Mouse (Mus musculus): ENCODE results near the gene Gm44973. TPM values are rescaled to one million over a fixed set of nuclear protein-coding genes. Genes with fewer than 3 reads are reported as not detected.
A peak's percentile ranks its signal among the peaks of the same experiment; 100 is the strongest.

Gene Gm44973
- polyA plus RNA-seq, 1 experiment = not detected

DNA sequence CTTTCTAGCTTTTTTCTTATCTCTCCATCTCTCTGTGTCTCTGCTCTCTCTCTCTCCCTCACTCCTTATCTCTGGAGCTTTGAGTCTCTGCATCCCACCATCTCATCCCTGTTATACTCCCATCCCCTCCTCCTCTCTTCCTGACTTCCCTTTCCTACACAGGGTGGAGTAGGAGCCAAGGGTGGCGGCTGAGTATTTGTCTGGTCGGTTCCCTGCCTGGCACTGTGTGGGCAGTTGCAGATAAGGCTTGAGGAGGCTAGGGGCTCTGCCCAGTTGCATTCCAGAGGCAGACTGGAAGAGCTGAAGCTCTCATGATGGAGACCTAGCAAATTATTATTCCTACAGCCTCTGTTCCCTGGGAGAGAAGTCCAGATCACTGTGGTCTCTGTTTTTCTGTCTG is 27.0 kb upstream of the Gm44973 start:
- Histone ChIP-seq H3K36me3 (ENCODE audit: control insufficient read depth, insufficient read depth, low read length) (no peaks in the 10 kb centered on the region; the same call in 1 of the 2 replicates), H3K4me1 (ENCODE audit: control insufficient read depth, insufficient read depth, insufficient read length) (no peaks in the 10 kb centered on the region), H3K27me3 (ENCODE audit: control insufficient read depth, insufficient read depth, low read length) (no peaks in the 10 kb centered on the region), H3K4me3 (ENCODE audit: extremely low read depth, insufficient read depth, insufficient read length) (no peak overlapping the region), H3K27ac (ENCODE audit: insufficient read depth, low read length) (no peak overlapping the region)
- WGBS = 47% methylated on average over 2 of the region's 2 CpGs
- DNase-seq (ENCODE audit: low read depth in 1 of 2, low spot score in 2 of 2) = no peak
- TF ChIP-seq POLR2A (IDR thresholded peaks at IDR 0.05; ENCODE audit: low read depth, low read length) (no peak), CTCF (IDR thresholded peaks at IDR 0.05; ENCODE audit: extremely low read depth, insufficient read depth, insufficient read length, insufficient replicate concordance) (no peak)

DNA sequence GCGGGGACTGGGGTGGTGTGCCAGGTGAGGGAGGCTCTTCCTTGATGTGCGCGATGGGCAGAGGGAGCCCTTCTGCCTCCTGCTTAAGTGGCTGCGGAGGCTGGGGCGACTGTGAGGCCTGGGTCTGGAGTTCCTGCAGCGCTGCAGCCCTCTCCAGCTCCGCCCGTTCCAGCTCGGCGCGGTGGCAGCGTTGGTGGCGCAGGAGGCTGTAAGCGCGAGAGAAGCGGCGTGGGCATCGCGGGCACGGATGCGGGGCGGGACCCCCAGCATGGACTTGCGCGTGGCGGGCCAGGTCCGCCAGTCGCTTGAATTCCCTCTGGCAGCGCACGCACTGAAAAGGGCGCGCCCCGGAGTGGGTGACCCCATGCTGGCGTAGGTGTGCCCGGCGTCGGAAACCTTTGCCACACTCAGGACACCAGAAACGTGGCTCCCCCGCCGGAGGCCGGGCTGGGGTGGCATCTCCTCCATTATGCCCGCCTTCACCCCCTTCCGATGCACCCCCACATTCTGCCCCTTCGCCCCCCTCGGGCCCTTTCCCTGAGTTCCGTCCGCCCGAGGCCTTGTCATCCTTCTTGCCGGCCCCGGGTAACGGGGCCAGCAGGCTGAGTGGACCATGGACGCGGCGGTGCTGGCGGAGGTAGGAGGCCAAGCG is 21.8 kb upstream of the Gm44973 start:
- H3K27ac ChIP-seq (ENCODE audit: insufficient read depth, low read length) = no peak overlapping the region
- DNase-seq (ENCODE audit: low read depth in 1 of 2, low spot score in 2 of 2) = no peak
- no peak for TF ChIP-seq CTCF (IDR thresholded peaks at IDR 0.05; ENCODE audit: extremely low read depth, insufficient read depth, insufficient read length, insufficient replicate concordance)
- no peak for TF ChIP-seq POLR2A (IDR thresholded peaks at IDR 0.05; ENCODE audit: low read depth, low read length)
- peaks cover 9% of the 10 kb centered on the region; the same call in 1 of the 2 replicates for H3K4me1 ChIP-seq (ENCODE audit: control insufficient read depth, insufficient read depth, insufficient read length)
- no peaks in the 10 kb centered on the region for H3K27me3 ChIP-seq (ENCODE audit: control insufficient read depth, insufficient read depth, low read length)
- peaks cover 7% of the 10 kb centered on the region for H3K36me3 ChIP-seq (ENCODE audit: control insufficient read depth, insufficient read depth, low read length)
- no peak overlapping the region for H3K4me3 ChIP-seq (ENCODE audit: extremely low read depth, insufficient read depth, insufficient read length)
- 93% methylated on average over 55 of the region's 55 CpGs for WGBS

DNA sequence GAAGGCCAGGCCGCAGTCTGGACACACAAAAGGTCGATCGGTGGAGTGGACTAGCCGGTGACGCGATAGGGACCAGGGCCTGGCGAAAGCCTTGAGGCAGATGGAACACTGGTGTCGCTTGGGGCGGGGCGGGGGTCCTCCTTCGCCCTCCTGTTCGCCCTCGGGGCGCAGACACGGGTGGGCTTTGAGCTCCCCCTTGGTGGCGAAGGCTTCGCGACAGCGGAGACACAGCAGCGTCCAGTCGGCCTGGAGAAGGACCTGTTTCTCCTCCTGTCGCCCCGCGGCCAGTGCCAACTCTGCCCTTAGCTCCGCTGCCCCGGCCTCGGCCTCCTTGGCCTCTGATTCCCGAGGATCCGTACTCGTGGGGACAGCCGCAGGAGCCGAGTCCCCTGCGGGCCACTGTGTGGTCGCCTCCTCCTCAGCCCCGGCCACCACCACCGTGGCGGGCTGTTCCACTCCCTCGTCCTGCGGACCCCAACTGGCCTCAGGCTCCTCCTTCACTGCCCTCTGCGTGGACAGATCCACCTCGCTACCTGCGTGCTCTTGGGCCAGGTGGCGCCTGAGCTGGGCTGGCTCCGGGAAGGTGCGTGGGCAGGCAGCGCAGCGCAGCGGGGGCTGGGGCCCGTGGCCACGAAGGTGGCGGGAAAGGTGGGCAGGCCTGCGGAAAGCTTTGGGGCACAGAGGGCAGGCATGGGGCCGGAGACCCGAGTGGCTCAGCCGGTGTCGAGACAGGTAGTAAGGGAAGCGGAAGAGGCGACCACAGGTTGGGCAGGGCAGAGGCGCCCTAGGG is 21.1 kb upstream of the Gm44973 start:
- TF ChIP-seq CTCF (IDR thresholded peaks at IDR 0.05; ENCODE audit: extremely low read depth, insufficient read depth, insufficient read length, insufficient replicate concordance) = no peak
- TF ChIP-seq POLR2A (IDR thresholded peaks at IDR 0.05; ENCODE audit: low read depth, low read length) = no peak
- Histone ChIP-seq H3K27ac (ENCODE audit: insufficient read depth, low read length) (no peak overlapping the region), H3K4me3 (ENCODE audit: extremely low read depth, insufficient read depth, insufficient read length) (no peak overlapping the region), H3K36me3 (ENCODE audit: control insufficient read depth, insufficient read depth, low read length) (peaks cover 7% of the 10 kb centered on the region), H3K4me1 (ENCODE audit: control insufficient read depth, insufficient read depth, insufficient read length) (peaks cover 9% of the 10 kb centered on the region; the same call in 1 of the 2 replicates), H3K27me3 (ENCODE audit: control insufficient read depth, insufficient read depth, low read length) (no peaks in the 10 kb centered on the region)
- 92% methylated on average over 59 of the region's 59 CpGs for whole genome bisulfite sequencing
- no peak for DNase-seq (ENCODE audit: low read depth in 1 of 2, low spot score in 2 of 2)

DNA sequence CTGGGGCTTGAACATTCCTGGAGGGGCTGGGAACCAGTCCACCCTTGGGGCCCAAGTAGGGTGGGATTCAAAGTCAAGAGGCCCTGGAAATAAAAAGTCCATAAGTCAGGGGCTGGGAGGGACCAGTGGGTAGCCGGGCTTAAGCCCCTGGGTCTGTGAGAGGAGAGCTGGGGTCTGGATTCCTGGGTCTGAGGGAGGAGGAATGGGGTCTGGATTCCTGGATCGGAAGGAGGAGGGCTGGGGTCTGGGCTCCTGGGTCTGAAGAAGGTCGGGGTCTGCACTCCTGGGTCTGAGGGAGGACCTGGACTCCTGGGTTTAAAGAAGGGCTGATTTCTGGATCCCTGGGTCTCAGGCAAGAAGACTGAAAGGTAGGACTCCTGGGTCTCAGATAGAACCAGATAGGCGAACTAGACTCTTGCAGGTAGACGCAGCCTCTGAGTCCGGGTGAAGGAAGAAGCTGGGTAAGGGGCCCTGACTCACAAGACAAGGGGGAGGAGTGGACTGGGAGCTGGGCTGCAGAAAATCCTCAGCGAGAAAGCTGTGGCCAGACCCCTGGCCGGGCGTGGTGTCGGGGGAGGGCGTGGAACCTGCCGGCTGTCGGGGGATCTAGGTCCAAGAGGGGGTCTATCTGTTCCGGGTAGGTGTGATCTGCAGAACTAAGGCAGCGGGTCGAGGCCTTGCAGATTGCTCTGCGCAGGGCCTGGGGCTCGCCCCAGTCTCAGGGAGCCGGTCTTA is 19.9 kb upstream of the Gm44973 start:
- H3K4me1 ChIP-seq (ENCODE audit: control insufficient read depth, insufficient read depth, insufficient read length) = peaks cover 9% of the 10 kb centered on the region; the same call in 1 of the 2 replicates
- no peak overlapping the region for H3K27ac ChIP-seq (ENCODE audit: insufficient read depth, low read length)
- no peak for TF ChIP-seq POLR2A (IDR thresholded peaks at IDR 0.05; ENCODE audit: low read depth, low read length)
- TF ChIP-seq CTCF (IDR thresholded peaks at IDR 0.05; ENCODE audit: extremely low read depth, insufficient read depth, insufficient read length, insufficient replicate concordance) = no peak
- peak overlapping the region; percentile 78 for H3K4me3 ChIP-seq (ENCODE audit: extremely low read depth, insufficient read depth, insufficient read length)
- H3K36me3 ChIP-seq (ENCODE audit: control insufficient read depth, insufficient read depth, low read length) = peaks cover 7% of the 10 kb centered on the region
- 13% methylated on average over 19 of the region's 19 CpGs for WGBS
- no peak for DNase-seq (ENCODE audit: low read depth in 1 of 2, low spot score in 2 of 2)
- no peaks in the 10 kb centered on the region for H3K27me3 ChIP-seq (ENCODE audit: control insufficient read depth, insufficient read depth, low read length)

GRCm38 (mm10) chr7:4996003-4996895 is 19.0 kb upstream of the Gm44973 start, which contains the start of gene Zfp579:
Zfp579 (minus strand) TSS chr7:4996158.
- peak; percentile 58 to 70 for DNase-seq (ENCODE audit: low read depth in 1 of 2, low spot score in 2 of 2)
- TF ChIP-seq POLR2A (IDR thresholded peaks at IDR 0.05; ENCODE audit: low read depth, low read length) (no peak), CTCF (IDR thresholded peaks at IDR 0.05; ENCODE audit: extremely low read depth, insufficient read depth, insufficient read length, insufficient replicate concordance) (no peak)
- Histone ChIP-seq H3K27me3 (ENCODE audit: control insufficient read depth, insufficient read depth, low read length) (no peaks in the 10 kb centered on the region), H3K27ac (ENCODE audit: insufficient read depth, low read length) (no peak within 1 kb of the TSS), H3K36me3 (ENCODE audit: control insufficient read depth, insufficient read depth, low read length) (peaks cover 7% of the 10 kb centered on the region), H3K4me1 (ENCODE audit: control insufficient read depth, insufficient read depth, insufficient read length) (peaks cover 9% of the 10 kb centered on the region; the same call in 1 of the 2 replicates), H3K4me3 (ENCODE audit: extremely low read depth, insufficient read depth, insufficient read length) (peak within 1 kb of the TSS; percentile 78)
- WGBS = 11% methylated on average over 19 of the region's 26 CpGs

DNA sequence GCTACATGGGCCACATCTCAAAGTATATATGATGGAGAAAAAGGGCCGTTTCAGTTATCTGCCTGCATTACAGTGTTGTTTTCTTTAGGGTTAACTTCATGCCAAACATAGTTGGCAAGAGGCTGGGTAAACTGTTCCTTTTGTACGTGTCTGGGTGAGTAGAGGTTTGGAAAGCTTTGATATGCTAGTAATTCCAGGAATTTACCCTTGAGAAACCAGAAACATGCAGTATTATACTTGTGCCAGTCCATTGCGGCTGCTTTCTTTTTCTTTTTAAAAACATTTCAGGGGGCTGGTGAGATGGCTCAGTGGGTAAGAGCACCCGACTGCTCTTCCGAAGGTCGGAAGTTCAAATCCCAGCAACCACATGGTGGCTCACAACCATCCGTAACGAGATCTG is 18.4 kb upstream of the Gm44973 start:
- 75% methylated on average over 8 of the region's 8 CpGs for WGBS
- H3K4me1 ChIP-seq (ENCODE audit: control insufficient read depth, insufficient read depth, insufficient read length) = peaks cover 9% of the 10 kb centered on the region; the same call in 1 of the 2 replicates
- H3K4me3 ChIP-seq (ENCODE audit: extremely low read depth, insufficient read depth, insufficient read length) = no peak overlapping the region

More for the DNA sequence above, 18.4 kb upstream of the Gm44973 start:
- TF ChIP-seq POLR2A (IDR thresholded peaks at IDR 0.05; ENCODE audit: low read depth, low read length) (no peak), CTCF (IDR thresholded peaks at IDR 0.05; ENCODE audit: extremely low read depth, insufficient read depth, insufficient read length, insufficient replicate concordance) (no peak)
- H3K27ac ChIP-seq (ENCODE audit: insufficient read depth, low read length) = no peak overlapping the region
- H3K36me3 ChIP-seq (ENCODE audit: control insufficient read depth, insufficient read depth, low read length) = peaks cover 7% of the 10 kb centered on the region
- no peaks in the 10 kb centered on the region for H3K27me3 ChIP-seq (ENCODE audit: control insufficient read depth, insufficient read depth, low read length)
- no peak for DNase-seq (ENCODE audit: low read depth in 1 of 2, low spot score in 2 of 2)

All from spleen, adult 2 months (tissue).